Mouse (Mus musculus) embryonic fibroblast, embryonic 13.5 days (primary cell): ENCODE results near the gene Gm28230. TPM values are rescaled to one million over a fixed set of nuclear protein-coding genes. Genes with fewer than 3 reads are reported as not detected.

Experiments
- H3K27ac ChIP-seq: 2 replicates; pipeline ENCODE4 v1.5.1; 2012; ENCODE audit warnings: low read length, control low read depth, inconsistent platforms; ENCODE audit not compliant: insufficient read depth
- H3K4me1 ChIP-seq: 2 replicates; pipeline ENCODE4 v1.6.1; 2011; ENCODE audit warnings: low read length; ENCODE audit not compliant: control insufficient read depth, insufficient read depth
- H3K4me3 ChIP-seq: 2 replicates; pipeline ENCODE4 v1.5.1; 2011; ENCODE audit warnings: mild to moderate bottlenecking, control low read depth, low read length; ENCODE audit not compliant: insufficient read depth
- CTCF ChIP-seq: IDR thresholded peaks from 2 replicates; pipeline ENCODE4 v1.5.1; 2011; ENCODE audit warnings: mild to moderate bottlenecking, control low read depth, low read length, moderate library complexity, borderline replicate concordance; ENCODE audit not compliant: insufficient read depth
- POLR2A ChIP-seq: IDR thresholded peaks from 2 replicates; pipeline ENCODE4 v1.6.1; 2011; ENCODE audit warnings: low read depth, mild to moderate bottlenecking, control low read depth, low read length, moderate library complexity
- polyA plus RNA-seq: library from polyadenylated mRNA; stranded (reverse); fragments of >200 nt; gene quantifications from 2 replicates; pipeline ENCODE4 v1.2.4, GENCODE M21; 2011; ENCODE audit warnings: low read depth; ENCODE audit not compliant: missing spikeins, insufficient read length

The Gm28230 gene
- polyA plus RNA-seq, 1 experiment, result 1.4 TPM

GRCm38 (mm10) chr2:74710929-74711543 lies 15.5 kb upstream of the Gm28230 start:
- TF ChIP-seq CTCF (no peak), POLR2A (no peak; the same call in 1 of the 2 replicates)
- Histone ChIP-seq H3K4me1 (no peaks in the 10 kb centered on the region), H3K27ac (peak overlapping the region; percentile 78; the same call in 1 of the 2 replicates), H3K4me3 (peak overlapping the region; percentile 44)

DNA sequence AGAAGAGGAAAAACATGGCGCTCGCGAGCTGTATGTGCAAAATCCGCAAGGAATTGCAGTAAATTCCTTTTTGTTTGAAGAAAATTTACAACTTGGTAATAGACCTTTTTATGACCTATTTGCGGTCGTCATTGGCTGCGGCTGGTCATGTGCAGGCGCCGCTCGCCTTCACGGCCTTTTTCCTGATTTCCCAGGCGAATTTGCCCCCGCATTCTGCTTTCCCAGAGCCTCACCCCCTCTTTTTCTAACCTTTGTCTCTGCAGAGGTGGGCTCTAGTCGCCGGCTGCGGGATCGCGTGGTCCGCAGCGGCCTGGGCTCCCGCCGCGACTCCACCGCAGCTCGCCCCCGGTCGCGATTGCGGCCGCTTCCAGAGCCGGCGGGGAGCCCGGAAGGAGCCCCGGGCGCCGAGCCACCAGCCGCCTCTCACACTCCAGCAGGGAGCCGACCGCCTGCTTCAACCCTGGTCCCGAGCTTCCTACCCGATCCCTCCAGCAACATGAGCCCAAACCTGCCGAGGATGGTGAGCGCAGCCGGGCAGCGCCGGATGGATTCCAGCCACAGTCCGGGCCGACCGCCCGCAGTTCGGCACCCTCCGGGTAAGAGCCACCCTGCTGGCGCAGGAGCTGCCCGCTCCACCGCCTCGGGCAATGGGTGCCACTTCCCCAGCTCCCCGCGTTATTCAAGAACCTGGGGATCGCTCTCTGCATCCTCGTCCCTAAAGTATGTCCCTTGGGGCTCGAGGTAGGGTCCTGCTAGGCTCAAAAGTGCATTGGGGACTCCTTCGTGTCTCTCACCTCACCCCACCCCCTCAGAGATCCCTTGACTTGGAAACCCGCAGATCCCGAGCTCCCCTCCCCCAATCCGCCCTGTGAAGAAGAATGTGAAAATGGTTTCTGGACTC lies 14.6 kb upstream of the Gm28230 start, which contains the start of the genes Hoxd3 and Hoxd4:
TSS of gene Hoxd3 (plus strand) at position 207 of the 901 bp plus-strand sequence.
TSS of gene Hoxd4 (plus strand) at position 209 of the 901 bp plus-strand sequence.
- peak within 1 kb of the TSS; percentile 78 for H3K27ac ChIP-seq
- H3K4me3 ChIP-seq, result peak within 1 kb of the TSS; percentile 44
- H3K4me1 ChIP-seq, result no peaks in the 10 kb centered on the region
- TF ChIP-seq POLR2A (no peak), CTCF (no peak)

DNA sequence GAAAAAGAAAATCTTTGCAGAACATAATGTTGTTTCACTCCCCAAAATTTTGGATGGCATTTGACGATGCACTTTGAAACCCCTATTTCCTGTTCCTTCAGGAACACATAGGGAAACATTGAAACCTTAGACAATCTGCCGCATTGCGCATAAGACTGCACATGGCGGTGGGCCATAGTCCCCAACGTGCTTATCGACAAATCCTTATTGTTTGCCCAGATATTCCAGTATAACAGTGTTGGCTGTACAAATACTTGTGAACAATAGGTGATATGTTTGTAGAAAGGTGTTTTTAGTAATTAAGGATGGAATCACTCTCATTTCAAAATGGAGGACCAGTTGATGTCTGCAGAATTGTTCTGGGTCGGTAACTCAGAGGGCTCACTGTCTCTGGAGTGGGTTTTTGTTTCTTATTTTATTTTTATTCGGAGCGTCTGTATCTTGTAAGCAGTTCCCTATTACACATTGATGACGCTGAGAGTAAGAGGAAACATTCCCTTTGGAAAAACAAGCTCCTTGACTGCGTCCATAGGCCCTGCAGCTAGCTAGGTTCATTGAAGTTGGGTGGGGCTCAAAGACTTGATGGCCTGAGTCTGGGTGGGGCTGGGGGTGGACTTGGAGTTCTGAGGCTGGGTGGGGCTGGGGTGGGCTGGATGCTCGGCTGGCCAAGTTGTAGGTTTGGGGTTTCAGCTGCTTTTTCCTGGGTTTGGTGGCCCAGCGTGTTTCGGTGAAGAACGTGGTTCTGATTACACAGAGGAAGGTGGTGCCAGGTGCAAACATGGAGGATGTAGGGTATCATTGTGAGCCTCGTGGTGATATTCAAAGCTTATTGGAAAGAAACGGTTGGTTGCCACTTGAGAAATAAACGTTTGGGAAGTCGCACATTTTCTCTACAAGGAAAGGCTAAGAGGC lies 13.0 kb upstream of the Gm28230 start:
- H3K27ac ChIP-seq, result peak overlapping the region; percentile 72
- H3K4me3 ChIP-seq, result 0 out of 2 replicates have a peak overlapping the region, but pooled peaks have one; percentile 2
- no peak; the same call in 1 of the 2 replicates for TF ChIP-seq POLR2A
- TF ChIP-seq CTCF, result no peak

DNA sequence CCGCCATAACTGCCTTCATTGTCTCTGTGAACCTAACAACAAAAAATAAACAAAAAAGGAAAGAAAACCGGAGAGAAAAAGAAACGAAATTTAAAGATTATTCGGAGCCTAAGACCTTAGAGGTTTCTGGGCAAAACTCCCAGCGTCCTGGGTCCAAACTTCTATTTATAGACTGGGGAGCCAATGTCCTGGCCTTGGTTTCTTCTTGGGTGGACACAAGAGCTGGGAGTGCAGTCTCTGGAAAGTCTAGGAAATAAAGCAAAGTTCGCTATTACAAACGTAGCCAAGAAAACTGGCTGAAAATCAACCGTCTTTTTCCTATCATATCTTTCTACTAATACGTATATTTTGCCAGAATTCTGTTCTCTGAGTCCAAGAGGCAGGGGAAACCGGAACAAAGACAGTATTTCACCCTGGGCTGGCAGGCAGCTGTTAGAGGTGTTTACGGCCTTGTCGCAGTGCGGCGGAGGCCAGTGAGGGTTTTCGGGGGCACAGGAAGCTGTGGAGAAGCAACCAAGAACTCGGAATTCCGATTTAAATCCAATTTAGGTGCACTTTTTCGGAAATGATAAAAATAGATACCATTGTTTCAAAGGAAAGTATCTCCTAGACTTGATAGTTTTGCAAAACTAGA lies 12.3 kb upstream of the Gm28230 start:
- peak overlapping the region; percentile 72 for H3K27ac ChIP-seq
- no peak overlapping the region for H3K4me3 ChIP-seq
- no peaks in the 10 kb centered on the region for H3K4me1 ChIP-seq
- TF ChIP-seq CTCF (no peak), POLR2A (no peak)

More for the DNA sequence above, 13.0 kb upstream of the Gm28230 start:
- no peaks in the 10 kb centered on the region for H3K4me1 ChIP-seq

DNA sequence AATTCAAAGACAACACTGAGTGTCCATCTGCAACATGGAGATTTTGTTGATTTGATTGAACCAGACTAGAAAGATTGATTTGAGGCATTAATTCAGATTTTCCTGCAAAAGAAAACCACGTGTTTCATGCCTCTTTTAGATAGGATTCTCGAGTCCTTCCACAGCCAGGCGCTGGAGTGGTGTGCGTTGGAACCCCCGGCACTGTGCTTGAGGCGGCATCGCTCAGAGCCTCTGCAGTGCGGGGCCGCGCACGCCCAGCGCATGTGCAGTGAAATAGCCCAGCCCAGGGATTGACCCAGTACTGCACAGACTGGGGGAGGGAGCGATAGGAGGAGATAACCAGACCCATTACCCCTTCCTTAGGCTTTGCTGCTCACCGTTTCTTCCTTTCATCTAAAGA lies 11.6 kb upstream of the Gm28230 start:
- Histone ChIP-seq H3K27ac (peak overlapping the region; percentile 72), H3K4me3 (no peak overlapping the region), H3K4me1 (no peaks in the 10 kb centered on the region)
- peak; percentile 62 for TF ChIP-seq POLR2A
- no peak for TF ChIP-seq CTCF

DNA sequence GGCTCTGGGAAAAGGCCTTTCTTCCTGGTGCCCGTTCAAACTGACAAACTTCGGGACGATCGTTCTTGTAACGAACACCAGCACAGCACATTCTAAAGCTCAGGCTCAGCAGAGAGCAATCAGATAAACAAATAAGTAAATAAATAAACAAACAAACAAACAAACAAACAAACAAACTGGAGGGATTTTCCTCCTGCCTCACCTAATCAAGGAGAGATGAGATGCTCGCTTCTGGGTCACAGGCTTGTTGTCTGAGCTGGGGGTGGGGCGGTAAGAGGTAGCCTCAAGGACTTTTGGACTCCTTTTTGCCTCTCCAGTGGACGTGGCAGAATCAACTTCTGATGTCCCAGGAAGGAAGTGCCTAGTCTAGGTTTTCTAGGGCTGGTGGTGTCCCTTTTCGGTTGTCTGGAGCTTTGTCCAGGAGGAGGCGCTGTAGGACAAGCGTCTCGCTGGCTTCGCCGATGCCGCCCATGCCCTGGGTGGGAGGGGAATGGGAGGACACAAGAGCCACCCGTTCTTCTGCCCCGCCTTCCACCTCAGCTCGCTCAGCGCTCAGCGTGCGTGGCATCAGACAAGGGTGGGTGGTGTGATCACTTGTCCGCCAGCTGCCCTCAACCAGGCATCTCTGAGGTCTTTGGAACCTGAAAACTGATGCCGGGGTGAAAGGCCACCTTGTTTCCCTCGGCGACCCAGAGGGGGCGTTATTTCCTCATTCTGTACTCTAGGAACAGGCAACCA lies 10.9 kb upstream of the Gm28230 start:
- H3K27ac ChIP-seq, result peak overlapping the region; percentile 8; the same call in 1 of the 2 replicates
- TF ChIP-seq POLR2A, result peak; percentile 39; the same call in 1 of the 2 replicates
- peak; percentile 86 for TF ChIP-seq CTCF
- no peak overlapping the region for H3K4me3 ChIP-seq
- no peaks in the 10 kb centered on the region for H3K4me1 ChIP-seq

GRCm38 (mm10) chr2:74720384-74720783 lies 6.1 kb upstream of the Gm28230 start:
- H3K4me1 ChIP-seq, result no peaks in the 10 kb centered on the region
- no peak overlapping the region for H3K27ac ChIP-seq
- TF ChIP-seq CTCF (no peak), POLR2A (no peak)
- H3K4me3 ChIP-seq, result no peak overlapping the region

GRCm38 (mm10) chr2:74720955-74721491 lies 5.5 kb upstream of the Gm28230 start:
- Histone ChIP-seq H3K27ac (no peak overlapping the region), H3K4me3 (no peak overlapping the region), H3K4me1 (no peaks in the 10 kb centered on the region)
- no peak for TF ChIP-seq CTCF
- TF ChIP-seq POLR2A, result no peak
